Mouse (Mus musculus): ENCODE data around the gene Vav1. TPM values are rescaled to one million over a fixed set of nuclear protein-coding genes. Genes with fewer than 3 reads are reported as not detected.
"Not testable (repeated sequence)": the region's sequence is repeated elsewhere in the genome, so short reads cannot be mapped to it uniquely, and the experiment has no call there.

Vav1 gene
- polyA plus RNA-seq, 1 experiment from 2014 or later: 1.4 TPM

DNA sequence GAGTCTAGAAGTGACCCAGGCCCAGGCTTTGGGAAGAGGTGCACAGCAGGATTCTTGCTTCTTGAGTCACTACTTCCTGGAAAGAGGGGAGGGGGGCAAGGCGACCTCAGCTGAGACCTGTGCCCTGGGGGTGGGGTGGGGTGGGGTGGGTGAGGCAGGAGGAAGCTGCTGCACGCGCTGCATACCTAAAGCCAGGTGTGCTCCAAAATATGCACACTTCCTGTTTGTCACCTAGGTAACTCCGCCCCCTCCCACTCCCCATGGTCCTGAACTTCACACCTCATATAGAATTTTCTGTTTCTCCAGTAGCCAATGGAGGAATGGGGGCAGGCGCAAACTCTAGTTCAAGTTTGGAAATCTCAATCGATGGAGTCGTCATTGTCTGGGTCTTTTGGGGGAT lies 5.1 kb upstream of the Vav1 start:
- WGBS: 43% methylated on average over 7 of the region's 7 CpGs
- Histone ChIP-seq H3K4me2 (ENCODE audit: low read depth, low read length, severe bottlenecking) (no peak overlapping the region), H3K9ac (ENCODE audit: low read length) (no peak overlapping the region), H3K36me3 (ENCODE audit: control insufficient read depth, insufficient read depth, low read length) (no peaks in the 10 kb centered on the region), H3K27ac (ENCODE audit: low read depth, low read length) (no peak overlapping the region), H3K4me1 (replicated peaks; ENCODE audit: control insufficient read depth, insufficient read depth, low read length) (peaks cover 9% of the 10 kb centered on the region), H3K27me3 (ENCODE audit: control insufficient read depth, insufficient read depth, low read length) (peaks cover 18% of the 10 kb centered on the region), H3K4me3 (ENCODE audit: low read depth, low read length) (no peak overlapping the region), H3K9me3 (ENCODE audit: control insufficient read depth, low read length) (no peaks in the 10 kb centered on the region)
- no peak for DNase-seq (ENCODE audit: low spot score)
- no peak for ATAC-seq (replicated peaks; ENCODE audit: low FRiP score)

DNA sequence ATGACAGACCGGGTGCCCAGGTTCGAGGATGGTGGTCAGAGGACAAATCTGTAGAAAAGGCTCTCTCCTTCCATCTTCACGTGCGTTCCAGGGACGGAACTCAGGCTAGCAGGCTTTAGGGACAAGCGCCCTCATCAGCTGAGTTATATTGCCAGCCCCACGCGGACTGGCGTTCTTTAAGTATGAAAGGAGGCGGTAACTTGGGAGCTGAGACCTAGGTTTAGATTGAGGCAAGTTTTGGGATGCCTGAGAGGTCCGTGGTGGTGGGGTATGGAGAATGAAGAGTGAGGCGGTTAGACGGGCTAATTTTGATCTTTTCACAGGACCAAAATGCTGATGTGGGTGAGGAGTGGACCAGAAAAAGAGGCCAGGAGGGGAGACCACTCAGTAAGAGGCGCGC lies 4.2 kb upstream of the Vav1 start:
- 5% methylated on average over 15 of the region's 15 CpGs for whole genome bisulfite sequencing
- peak overlapping the region; percentile 32; the same call in 1 of the 2 replicates for H3K4me3 ChIP-seq (ENCODE audit: low read depth, low read length)
- H3K9me3 ChIP-seq (ENCODE audit: control insufficient read depth, low read length): no peaks in the 10 kb centered on the region
- no peak overlapping the region for H3K9ac ChIP-seq (ENCODE audit: low read length)
- no peaks in the 10 kb centered on the region for H3K36me3 ChIP-seq (ENCODE audit: control insufficient read depth, insufficient read depth, low read length)
- peaks cover 18% of the 10 kb centered on the region for H3K27me3 ChIP-seq (ENCODE audit: control insufficient read depth, insufficient read depth, low read length)
- H3K4me1 ChIP-seq (replicated peaks; ENCODE audit: control insufficient read depth, insufficient read depth, low read length): peaks cover 9% of the 10 kb centered on the region
- H3K4me2 ChIP-seq (ENCODE audit: low read depth, low read length, severe bottlenecking): peak overlapping the region; percentile 47
- no peak overlapping the region for H3K27ac ChIP-seq (ENCODE audit: low read depth, low read length)
- no peak for DNase-seq (ENCODE audit: low spot score)
- no peak for ATAC-seq (replicated peaks; ENCODE audit: low FRiP score)

DNA sequence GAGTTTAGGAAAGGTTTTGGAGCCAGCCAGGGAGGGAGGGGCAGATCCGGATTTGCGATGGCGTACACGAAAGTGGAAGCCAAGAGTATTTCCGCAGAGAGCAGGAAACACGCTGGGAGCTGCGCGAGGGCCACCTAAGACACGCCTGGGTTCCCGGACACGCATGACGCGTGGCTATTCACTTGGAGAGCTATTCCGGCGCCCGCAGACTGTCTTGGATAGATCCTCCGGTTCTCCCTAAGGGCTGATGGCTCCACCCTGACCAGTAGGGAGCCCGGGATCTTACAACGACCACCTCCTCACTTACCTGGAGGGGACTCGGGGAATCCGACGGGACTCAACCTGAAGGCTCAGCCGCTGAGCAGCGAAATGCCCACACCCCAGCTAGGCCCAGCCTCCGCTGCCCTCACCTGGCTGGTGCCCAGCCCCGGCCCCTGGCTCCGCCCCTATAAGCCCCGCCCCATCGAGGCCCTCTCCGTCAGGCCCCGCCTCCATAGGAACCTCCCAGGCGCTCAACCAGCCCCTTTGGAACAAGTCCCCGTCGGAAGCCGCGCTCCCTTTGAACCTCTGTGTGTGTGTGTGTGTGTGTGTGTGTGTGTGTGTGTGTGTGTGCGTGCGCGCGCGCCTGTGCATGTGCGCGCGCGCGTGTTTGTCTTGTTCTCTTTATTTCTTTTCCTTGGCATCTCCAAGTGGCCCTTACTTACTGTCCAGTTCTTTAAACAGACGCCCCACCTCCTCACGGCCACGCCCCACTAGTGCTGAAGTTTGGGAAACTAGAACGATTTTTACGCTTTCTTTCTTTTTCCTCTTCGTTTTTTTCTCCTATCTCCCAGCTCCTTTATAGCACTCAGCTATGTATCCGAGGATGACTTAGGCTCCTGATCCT lies 3.5 kb upstream of the Vav1 start:
- peaks cover 18% of the 10 kb centered on the region for H3K27me3 ChIP-seq (ENCODE audit: control insufficient read depth, insufficient read depth, low read length)
- no peaks in the 10 kb centered on the region for H3K9me3 ChIP-seq (ENCODE audit: control insufficient read depth, low read length)
- H3K4me2 ChIP-seq (ENCODE audit: low read depth, low read length, severe bottlenecking): peak overlapping the region; percentile 47
- ATAC-seq (replicated peaks; ENCODE audit: low FRiP score) (peak; percentile 85), DNase-seq (ENCODE audit: low spot score) (peak; percentile 86)
- H3K9ac ChIP-seq (ENCODE audit: low read length): peak overlapping the region; percentile 16; the same call in 1 of the 2 replicates
- H3K4me1 ChIP-seq (replicated peaks; ENCODE audit: control insufficient read depth, insufficient read depth, low read length): peaks cover 9% of the 10 kb centered on the region
- 1% methylated on average over 49 of the region's 53 CpGs for WGBS
- H3K36me3 ChIP-seq (ENCODE audit: control insufficient read depth, insufficient read depth, low read length): no peaks in the 10 kb centered on the region
- peak overlapping the region; percentile 32 for H3K4me3 ChIP-seq (ENCODE audit: low read depth, low read length)
- no peak overlapping the region for H3K27ac ChIP-seq (ENCODE audit: low read depth, low read length)

DNA sequence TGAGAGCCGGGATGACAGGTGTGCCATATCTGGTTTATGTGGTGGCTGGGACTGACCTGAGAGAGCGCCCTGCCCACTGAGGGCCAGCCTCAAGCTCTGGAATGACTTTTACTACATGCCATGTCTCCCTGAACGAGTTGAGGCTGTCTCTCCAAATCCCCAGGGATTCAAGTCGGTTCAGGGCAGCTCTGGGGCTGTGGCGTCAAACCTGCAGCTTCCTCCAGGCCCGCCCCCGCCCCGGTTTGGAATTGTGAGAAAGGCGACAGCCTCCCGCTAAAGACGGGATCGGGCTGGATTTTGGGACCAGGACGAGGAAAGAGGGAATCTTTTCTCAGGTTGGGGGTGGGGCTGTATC lies 2.9 kb upstream of the Vav1 start:
- ATAC-seq (replicated peaks; ENCODE audit: low FRiP score): peak; percentile 30; the same call in 1 of the 2 replicates
- H3K9ac ChIP-seq (ENCODE audit: low read length): no peak overlapping the region
- 5% methylated on average over 13 of the region's 13 CpGs for WGBS
- H3K9me3 ChIP-seq (ENCODE audit: control insufficient read depth, low read length): no peaks in the 10 kb centered on the region
- no peaks in the 10 kb centered on the region for H3K36me3 ChIP-seq (ENCODE audit: control insufficient read depth, insufficient read depth, low read length)
- H3K4me3 ChIP-seq (ENCODE audit: low read depth, low read length): peak overlapping the region; percentile 32; the same call in 1 of the 2 replicates
- peaks cover 18% of the 10 kb centered on the region for H3K27me3 ChIP-seq (ENCODE audit: control insufficient read depth, insufficient read depth, low read length)
- H3K27ac ChIP-seq (ENCODE audit: low read depth, low read length): no peak overlapping the region
- peaks cover 9% of the 10 kb centered on the region for H3K4me1 ChIP-seq (replicated peaks; ENCODE audit: control insufficient read depth, insufficient read depth, low read length)
- DNase-seq (ENCODE audit: low spot score): peak; percentile 60
- H3K4me2 ChIP-seq (ENCODE audit: low read depth, low read length, severe bottlenecking): peak overlapping the region; percentile 47

DNA sequence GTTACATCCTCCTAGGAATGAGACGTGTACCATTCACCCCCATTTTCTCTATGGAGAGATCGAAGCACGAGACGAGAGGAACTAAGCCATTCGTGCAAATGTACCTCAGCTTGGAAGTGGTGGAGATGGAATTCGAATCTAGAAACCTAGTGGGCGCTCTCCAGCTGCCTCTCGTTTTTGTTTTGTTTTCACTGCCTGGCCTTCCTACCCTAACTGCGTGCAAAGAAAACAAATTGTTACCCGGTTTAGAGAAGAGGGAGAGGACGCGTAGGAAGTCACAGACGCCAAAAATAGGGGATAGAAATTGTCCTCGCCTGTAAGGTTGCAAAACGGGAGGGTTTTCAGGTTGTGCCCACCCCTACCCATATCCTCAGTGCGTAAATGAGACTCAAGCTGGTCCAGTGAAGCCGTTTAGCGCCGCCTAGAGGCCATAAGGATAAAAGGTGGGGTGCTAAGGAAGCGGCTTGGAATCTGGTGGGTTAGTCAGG lies 2.2 kb upstream of the Vav1 start:
- H3K27me3 ChIP-seq (ENCODE audit: control insufficient read depth, insufficient read depth, low read length): peaks cover 18% of the 10 kb centered on the region
- H3K4me3 ChIP-seq (ENCODE audit: low read depth, low read length): peak overlapping the region; percentile 32
- no peaks in the 10 kb centered on the region for H3K36me3 ChIP-seq (ENCODE audit: control insufficient read depth, insufficient read depth, low read length)
- H3K4me2 ChIP-seq (ENCODE audit: low read depth, low read length, severe bottlenecking): peak overlapping the region; percentile 47
- under 1% methylated on average over 20 of the region's 20 CpGs for WGBS
- ATAC-seq (replicated peaks; ENCODE audit: low FRiP score) (peak; percentile 69), DNase-seq (ENCODE audit: low spot score) (peak; percentile 82)
- no peak overlapping the region; the same call in 1 of the 2 replicates for H3K9ac ChIP-seq (ENCODE audit: low read length)
- H3K9me3 ChIP-seq (ENCODE audit: control insufficient read depth, low read length): no peaks in the 10 kb centered on the region
- no peak overlapping the region for H3K27ac ChIP-seq (ENCODE audit: low read depth, low read length)
- peaks cover 9% of the 10 kb centered on the region for H3K4me1 ChIP-seq (replicated peaks; ENCODE audit: control insufficient read depth, insufficient read depth, low read length)

DNA sequence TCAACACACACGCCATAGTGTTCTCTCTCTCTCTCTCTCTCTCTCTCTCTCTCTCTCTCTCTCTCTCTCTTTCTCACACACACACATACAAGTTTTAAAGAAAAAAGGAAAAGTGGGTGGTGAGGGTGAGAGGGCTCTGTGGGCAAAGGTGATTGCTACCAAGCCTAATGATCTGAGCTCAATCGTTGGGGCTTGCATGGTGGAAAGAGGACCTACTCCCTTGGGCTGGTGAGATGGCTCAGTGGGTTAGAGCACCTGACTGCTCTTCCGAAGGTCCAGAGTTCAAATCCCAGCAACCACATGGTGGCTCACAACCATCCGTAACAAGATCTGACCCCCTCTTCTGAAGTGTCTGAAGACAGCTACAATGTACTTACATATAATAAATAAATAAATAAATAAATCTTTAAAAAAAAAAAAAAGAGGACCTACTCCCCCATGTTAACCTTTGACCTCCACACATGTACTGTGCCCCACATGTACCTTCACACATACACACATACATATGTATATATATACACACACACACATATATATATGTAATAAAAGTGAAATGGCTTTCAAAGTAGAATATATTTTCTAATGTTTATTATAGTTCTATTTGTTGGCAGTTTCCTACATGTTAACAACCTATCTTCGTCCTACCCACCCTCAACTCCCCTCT lies 1.2 kb upstream of the Vav1 start:
- H3K36me3 ChIP-seq (ENCODE audit: control insufficient read depth, insufficient read depth, low read length); H3K4me1 ChIP-seq (replicated peaks; ENCODE audit: control insufficient read depth, insufficient read depth, low read length); H3K9me3 ChIP-seq (ENCODE audit: control insufficient read depth, low read length); H3K27ac ChIP-seq (ENCODE audit: low read depth, low read length); H3K4me3 ChIP-seq (ENCODE audit: low read depth, low read length); H3K4me2 ChIP-seq (ENCODE audit: low read depth, low read length, severe bottlenecking); ATAC-seq (replicated peaks; ENCODE audit: low FRiP score); DNase-seq (ENCODE audit: low spot score); H3K9ac ChIP-seq (ENCODE audit: low read length): not testable (repeated sequence)
- H3K27me3 ChIP-seq (ENCODE audit: control insufficient read depth, insufficient read depth, low read length): peaks cover 18% of the 10 kb centered on the region
- 84% methylated on average over 4 of the region's 5 CpGs for WGBS

DNA sequence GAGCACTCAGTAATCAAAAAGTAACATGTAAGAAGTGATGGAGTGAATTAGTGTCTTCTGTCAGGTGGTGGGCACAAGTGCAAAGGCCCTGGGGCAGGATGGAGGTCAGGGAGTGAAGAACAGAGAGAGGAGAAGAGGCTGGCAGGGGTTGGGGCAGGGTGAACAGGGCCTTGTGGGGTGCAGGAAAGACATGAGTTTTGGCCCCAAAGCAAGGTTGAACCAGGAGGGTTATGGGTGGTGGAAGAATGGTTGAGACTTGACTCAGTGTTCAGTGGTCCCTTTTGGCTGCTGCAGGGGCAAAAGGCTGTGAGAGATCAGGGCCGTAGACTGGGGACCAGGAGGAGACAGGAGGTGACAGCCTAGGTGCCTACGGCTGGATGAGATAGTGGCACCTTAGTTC lies 363 bp upstream of the Vav1 start:
- H3K36me3 ChIP-seq (ENCODE audit: control insufficient read depth, insufficient read depth, low read length): no peaks in the 10 kb centered on the region
- H3K27ac ChIP-seq (ENCODE audit: low read depth, low read length): no peak overlapping the region
- ATAC-seq (replicated peaks; ENCODE audit: low FRiP score): no peak
- no peak overlapping the region for H3K4me3 ChIP-seq (ENCODE audit: low read depth, low read length)
- no peak overlapping the region for H3K4me2 ChIP-seq (ENCODE audit: low read depth, low read length, severe bottlenecking)
- H3K9ac ChIP-seq (ENCODE audit: low read length): no peak overlapping the region
- no peaks in the 10 kb centered on the region for H3K9me3 ChIP-seq (ENCODE audit: control insufficient read depth, low read length)
- peaks cover 18% of the 10 kb centered on the region for H3K27me3 ChIP-seq (ENCODE audit: control insufficient read depth, insufficient read depth, low read length)
- WGBS: 83% methylated on average over 2 of the region's 2 CpGs
- H3K4me1 ChIP-seq (replicated peaks; ENCODE audit: control insufficient read depth, insufficient read depth, low read length): peaks cover 9% of the 10 kb centered on the region
- no peak for DNase-seq (ENCODE audit: low spot score)

DNA sequence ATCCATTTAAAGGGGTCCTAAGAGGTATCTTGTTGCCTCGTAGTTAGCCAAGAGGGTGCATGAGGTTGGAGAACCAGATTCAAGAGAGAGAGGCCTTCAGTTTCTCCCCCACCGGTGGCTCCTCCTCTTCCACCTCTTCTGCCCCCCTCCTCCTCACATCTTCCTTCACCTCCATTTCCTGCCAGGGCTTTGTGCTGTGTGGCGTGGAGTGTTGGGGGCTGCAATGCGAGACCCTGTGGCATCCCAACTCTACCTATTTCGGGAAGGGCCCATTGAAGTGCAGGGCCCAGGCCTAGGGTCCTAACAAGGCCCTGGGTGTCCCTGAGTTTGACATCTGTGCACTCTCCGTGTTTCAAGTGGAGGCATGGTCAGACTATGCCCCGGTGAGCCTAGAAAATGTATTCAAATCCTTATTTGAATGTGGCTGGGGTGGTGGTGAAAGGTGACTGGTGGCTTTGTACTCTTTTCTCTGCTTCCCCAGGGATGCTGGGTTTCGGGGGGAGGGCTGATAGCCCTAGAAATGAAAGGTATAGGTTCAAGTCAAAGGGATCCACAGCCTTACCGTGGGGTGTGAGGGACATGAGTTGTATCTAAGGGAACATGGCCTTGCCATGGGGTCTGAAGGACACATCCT lies 808 bp downstream of the Vav1 start:
- H3K36me3 ChIP-seq (ENCODE audit: control insufficient read depth, insufficient read depth, low read length): no peaks in the 10 kb centered on the region
- no peak overlapping the region for H3K4me2 ChIP-seq (ENCODE audit: low read depth, low read length, severe bottlenecking)
- H3K27ac ChIP-seq (ENCODE audit: low read depth, low read length): no peak overlapping the region
- H3K4me3 ChIP-seq (ENCODE audit: low read depth, low read length): no peak overlapping the region
- peaks cover 9% of the 10 kb centered on the region for H3K4me1 ChIP-seq (replicated peaks; ENCODE audit: control insufficient read depth, insufficient read depth, low read length)
- ATAC-seq (replicated peaks; ENCODE audit: low FRiP score) (no peak), DNase-seq (ENCODE audit: low spot score) (no peak)
- H3K27me3 ChIP-seq (ENCODE audit: control insufficient read depth, insufficient read depth, low read length): peaks cover 16% of the 10 kb centered on the region
- H3K9ac ChIP-seq (ENCODE audit: low read length): no peak overlapping the region
- no peaks in the 10 kb centered on the region for H3K9me3 ChIP-seq (ENCODE audit: control insufficient read depth, low read length)
- WGBS: 55% methylated on average over 9 of the region's 9 CpGs

Data from forebrain, embryonic 11.5 days (tissue).